Mouse (Mus musculus) bone marrow macrophage, adult 2 months (primary cell): ENCODE data around the gene Wdr86.

Experiments used
- CTCF ChIP-seq: IDR thresholded peaks from 2 replicates; pipeline ENCODE4 v1.5.1; 2012; ENCODE audit warnings: low read depth, mild to moderate bottlenecking, low read length, moderate library complexity
- POLR2A ChIP-seq: IDR thresholded peaks from 2 replicates; pipeline ENCODE4 v1.6.1; 2012; ENCODE audit warnings: mild to moderate bottlenecking, low read depth, low read length, borderline replicate concordance

DNA sequence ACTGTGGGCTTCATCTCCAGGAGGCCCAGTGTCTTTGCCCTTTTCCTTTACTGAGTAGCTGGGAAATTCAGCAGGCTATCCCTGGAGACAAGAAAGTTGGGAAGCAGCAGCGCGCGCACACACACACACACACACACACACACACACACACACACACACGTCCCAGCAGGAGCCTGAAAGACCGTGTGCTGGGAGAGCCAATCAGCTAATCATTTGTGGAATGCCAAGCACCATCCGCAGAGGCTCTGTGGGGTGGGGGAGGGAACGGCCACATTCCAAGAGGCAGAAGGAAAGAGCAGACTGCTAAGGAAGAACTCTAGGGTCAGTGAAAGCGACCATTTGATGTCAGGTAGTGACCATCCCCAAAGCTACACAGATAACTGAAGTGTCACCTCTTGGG is 2.6 kb upstream of the Wdr86 start:
- TF ChIP-seq POLR2A (no peak), CTCF (no peak)
